Mouse (Mus musculus): ENCODE data around the gene Catsperd. TPM values are rescaled to one million over a fixed set of nuclear protein-coding genes. Genes with fewer than 3 reads are reported as not detected.

Catsperd gene
- 0.59 TPM for total RNA-seq (2023)

GRCm38 (mm10) chr17:56627530-56628277 is at the start of gene Catsperd:
TSS of gene Catsperd (plus strand) at chr17:56628143.

DNA sequence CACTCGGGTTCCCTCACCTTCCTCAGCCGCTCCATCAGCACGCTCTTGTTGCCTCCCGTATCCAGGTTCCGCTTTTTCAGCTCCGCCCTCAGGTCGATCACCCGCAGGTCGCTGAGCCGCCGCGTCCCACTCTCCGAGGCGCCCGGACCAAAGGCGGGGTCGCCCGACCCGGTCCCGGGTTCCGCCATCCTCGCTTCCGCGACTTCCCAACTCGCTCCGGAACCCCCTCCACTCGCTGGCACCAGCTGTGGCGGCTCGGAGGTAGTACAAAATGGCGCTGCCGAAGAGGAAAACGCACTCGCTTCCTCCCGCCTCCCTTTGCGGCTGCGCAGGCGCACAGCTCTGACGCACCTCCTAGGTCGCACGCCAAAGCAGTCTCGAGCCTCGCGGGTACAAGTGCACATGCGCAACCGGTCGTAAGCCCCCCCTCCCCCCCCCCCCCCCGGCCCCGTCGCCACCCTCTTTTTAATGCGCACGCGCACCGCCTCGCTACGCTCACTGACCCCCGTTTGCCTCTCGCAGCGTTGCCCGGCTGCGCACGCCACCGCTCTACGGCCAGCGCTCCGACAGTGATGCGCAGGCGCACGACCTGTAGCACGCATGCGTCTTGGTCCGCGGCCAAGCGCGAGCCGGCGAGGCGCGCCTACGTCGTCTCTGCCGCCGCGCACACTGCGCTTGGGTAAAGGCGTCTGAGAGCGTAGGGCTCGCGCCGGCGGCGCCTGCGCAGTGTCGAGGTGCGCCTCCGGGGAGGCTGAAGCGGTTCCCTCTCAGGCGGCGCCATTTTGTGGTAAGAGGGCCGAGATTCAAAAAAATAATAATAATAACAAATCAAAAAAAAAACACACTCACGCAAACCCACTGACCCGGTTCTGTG is 43.4 kb upstream of the Catsperd start, which contains the start of the genes Safb2 and Safb:
Gene Safb2, minus strand, starts transcription at position 329 of the 874 bp plus-strand sequence.
Gene Safb, plus strand, starts transcription at position 569 of the 874 bp plus-strand sequence.

DNA sequence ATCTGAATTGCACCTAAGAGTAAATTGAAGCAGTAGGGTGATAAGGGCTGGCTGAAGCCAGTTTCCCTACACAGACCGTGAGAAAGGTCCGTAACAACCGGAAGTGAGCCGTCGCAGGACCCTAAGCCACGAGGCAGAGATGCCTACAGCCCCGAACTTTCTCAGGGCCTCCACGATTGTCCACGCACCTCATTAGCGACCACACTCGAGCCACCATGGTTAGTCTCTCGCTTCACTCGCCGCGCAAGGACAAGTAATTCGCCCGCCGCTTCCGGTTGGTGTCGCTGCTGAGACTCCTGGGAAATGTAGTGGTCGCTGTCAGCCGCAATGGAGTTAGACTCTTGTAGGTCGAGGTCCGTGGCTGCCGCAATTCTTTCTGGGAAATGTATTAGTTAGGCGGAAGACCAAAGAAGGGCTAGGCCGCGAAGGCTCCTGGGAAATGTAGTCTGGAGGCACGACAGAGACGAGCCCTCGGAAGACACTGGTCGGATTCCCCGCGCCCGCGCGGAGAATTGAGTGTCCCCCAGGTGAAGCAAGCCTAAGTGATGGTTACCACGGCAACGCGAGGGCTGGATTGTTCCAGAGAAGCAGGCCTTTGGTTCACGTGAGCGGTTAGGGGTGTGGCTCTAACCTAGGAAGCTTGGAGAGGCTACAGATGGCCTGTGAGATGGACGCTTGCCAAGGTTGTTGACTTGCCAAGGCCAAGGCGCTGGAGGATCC is 18.3 kb upstream of the Catsperd start, which contains the start of gene 2410015M20Rik:
Gene 2410015M20Rik, minus strand, starts transcription at position 320 of the 720 bp plus-strand sequence.

DNA sequence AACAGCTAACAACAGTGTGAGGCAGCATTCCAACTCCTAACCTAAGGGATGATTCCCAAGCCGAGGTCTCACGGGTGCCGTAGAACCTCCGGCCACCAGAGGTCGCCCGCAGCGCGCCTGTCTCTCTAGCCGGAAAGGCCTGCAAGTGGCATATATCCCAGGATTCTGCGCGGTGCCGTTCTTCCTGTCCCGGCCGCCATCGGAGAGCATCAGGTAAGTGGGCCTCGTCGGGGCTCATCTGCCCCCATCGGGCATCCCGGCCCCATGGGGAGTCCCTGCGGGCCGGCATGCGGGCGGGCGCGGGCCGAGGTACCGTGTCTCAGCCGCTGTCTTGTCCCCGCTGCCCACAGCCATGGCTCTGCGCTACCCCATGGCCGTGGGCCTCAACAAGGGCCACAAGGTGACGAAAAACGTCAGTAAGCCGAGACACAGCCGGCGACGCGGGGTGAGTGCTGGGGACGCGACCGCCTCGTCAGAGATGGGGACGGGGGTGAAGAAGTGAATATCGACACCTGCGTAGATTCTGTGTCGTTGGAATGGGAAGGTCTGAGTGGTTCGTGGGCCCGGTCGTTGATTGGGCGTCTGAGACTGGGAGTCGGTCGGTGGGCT is 14.6 kb upstream of the Catsperd start, which contains the start of gene Rpl36:
Gene Rpl36, plus strand, starts transcription at position 181 of the 609 bp plus-strand sequence.

DNA sequence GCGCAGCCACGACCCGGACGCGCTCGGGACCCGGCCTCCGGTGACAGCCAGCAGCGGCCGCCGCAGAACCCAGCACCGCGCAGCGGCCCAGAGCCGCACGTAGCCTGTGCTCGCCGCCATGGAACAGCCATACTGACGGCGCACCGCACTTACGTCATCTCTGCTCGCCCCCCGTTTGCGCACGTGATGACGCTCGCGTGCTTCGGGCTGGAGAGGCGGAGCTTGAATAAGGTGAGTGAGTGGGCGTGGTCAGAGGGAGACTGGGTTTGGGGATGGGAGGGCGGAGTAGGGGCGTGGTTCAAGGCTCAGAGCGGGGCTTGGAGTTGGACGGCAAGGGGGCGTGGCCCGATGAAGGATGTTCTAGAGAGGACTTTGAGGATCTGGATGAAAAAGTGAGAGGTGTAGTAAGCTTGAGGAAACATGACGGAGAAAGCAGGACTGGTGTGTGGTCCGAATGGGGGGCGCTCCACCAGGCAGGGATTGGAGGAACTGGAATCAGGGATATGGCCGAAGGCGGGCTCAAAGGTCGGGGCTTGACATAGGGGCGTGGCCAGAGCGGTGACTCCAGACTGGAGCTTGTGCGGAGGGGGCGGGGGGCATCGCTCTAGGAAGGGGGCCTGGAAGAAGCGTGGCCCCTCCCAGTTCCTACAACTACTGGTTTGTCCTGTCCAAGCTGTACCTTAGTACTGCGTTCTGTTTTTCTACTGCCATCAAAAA is 1.0 kb upstream of the Catsperd start, which contains the start of gene Lonp1:
Gene Lonp1, minus strand, starts transcription at position 134 of the 717 bp plus-strand sequence.

GRCm38 (mm10) chr17:56672941-56673646 is 45.2 kb downstream of the Catsperd start, which contains the start of gene Ranbp3:
TSS of gene Ranbp3 (plus strand) at chr17:56673294.

Other genes with a start within 250 kb of the Catsperd start
- gene Ptprs, start 151.7 kb upstream of the Catsperd start, total RNA-seq (2023): 11.4 TPM
- gene Znrf4, start 115.7 kb upstream of the Catsperd start, total RNA-seq (2023): not detected
- gene Gm20219, start 73.8 kb upstream of the Catsperd start, total RNA-seq (2023): 12.2 TPM
- 425 TPM for gene Safb2, start 43.6 kb upstream of the Catsperd start, total RNA-seq (2023)
- gene Safb, start 43.3 kb upstream of the Catsperd start, total RNA-seq (2023): 300 TPM
- gene 2410015M20Rik, start 18.4 kb upstream of the Catsperd start, total RNA-seq (2023): 94.2 TPM
- gene Rpl36, start 14.7 kb upstream of the Catsperd start, total RNA-seq (2023): 1,819 TPM
- gene Lonp1, start 1.3 kb upstream of the Catsperd start, total RNA-seq (2023): 51.3 TPM
- 111 TPM for gene Ranbp3, start 45.2 kb downstream of the Catsperd start, total RNA-seq (2023)
- 64.4 TPM for gene Ndufa11, start 89.6 kb downstream of the Catsperd start, total RNA-seq (2023)
- 10.4 TPM for gene Vmac, start 89.9 kb downstream of the Catsperd start, total RNA-seq (2023)
- gene Nrtn, start 129.4 kb downstream of the Catsperd start, total RNA-seq (2023): not detected
- gene Dus3l, start 136.6 kb downstream of the Catsperd start, total RNA-seq (2023): 60.2 TPM
- 1.5 TPM for gene Prr22, start 142.1 kb downstream of the Catsperd start, total RNA-seq (2023)
- 17.7 TPM for gene Rfx2, start 202.9 kb downstream of the Catsperd start, total RNA-seq (2023)
- not detected for gene Acsbg2, start 246.3 kb downstream of the Catsperd start, total RNA-seq (2023)
- 0.65 TPM for gene 1700061G19Rik, start 247.3 kb downstream of the Catsperd start, total RNA-seq (2023)